Comparison of ENCODE assay signal across 8 mouse cellular contexts in genomic region chr13:18949029-18949350, GRCm38 (mm10). TPM values are rescaled to one million over a fixed set of nuclear protein-coding genes. Genes with fewer than 3 reads are reported as not detected.
DNase-seq lines count a peak whose midpoint lies in the region; ATAC-seq and TF ChIP-seq lines count a peak whose summit lies in the region.
"Had no signal": no experiment of that assay in that cellular context is flagged by ENCODE, and none has a peak within 500 bp of the region (broad histone marks: within the 10 kb centered on the region; RNA-seq: fewer than 3 reads in every experiment).

No protein-coding gene starts in this region.

- no peaks in the 10 kb centered on the region for H3K36me3 ChIP-seq in lung, embryonic 15.5 days
- H3K36me3 ChIP-seq in forebrain, embryonic 16.5 days (ENCODE audit: control insufficient read depth, insufficient read depth), result no peaks in the 10 kb centered on the region
- H3K36me3 ChIP-seq in limb, embryonic 14.5 days (ENCODE audit: control insufficient read depth, insufficient read depth, low read length), result no peaks in the 10 kb centered on the region
- no peaks in the 10 kb centered on the region for H3K36me3 ChIP-seq in stomach, embryonic 15.5 days

- no peaks in the 10 kb centered on the region for H3K9me3 ChIP-seq in lung, embryonic 15.5 days
- no peaks in the 10 kb centered on the region for H3K9me3 ChIP-seq in forebrain, embryonic 16.5 days (ENCODE audit: control insufficient read depth, low read length)
- no peaks in the 10 kb centered on the region for H3K9me3 ChIP-seq in limb, embryonic 14.5 days (ENCODE audit: control insufficient read depth, low read length)
- no peaks in the 10 kb centered on the region for H3K9me3 ChIP-seq in stomach, embryonic 15.5 days

- no peak for TF ChIP-seq POLR2A in limb, embryonic 14.5 days (IDR thresholded peaks at IDR 0.05; ENCODE audit: borderline replicate concordance, extremely low read depth, insufficient read depth, insufficient read length)

- H3K4me2 ChIP-seq in lung, embryonic 15.5 days, result peak overlapping the region; percentile 97
- peak overlapping the region; percentile 56 for H3K4me2 ChIP-seq in forebrain, embryonic 16.5 days (ENCODE audit: low read length)
- peak overlapping the region; percentile 96 for H3K4me2 ChIP-seq in limb, embryonic 14.5 days (replicated peaks; ENCODE audit: low read depth, low read length, severe bottlenecking)
- peak overlapping the region; percentile 98 for H3K4me2 ChIP-seq in stomach, embryonic 15.5 days

- H3K4me1 ChIP-seq in lung, embryonic 15.5 days, result peaks cover 18% of the 10 kb centered on the region
- peaks cover 16% of the 10 kb centered on the region for H3K4me1 ChIP-seq in forebrain, embryonic 16.5 days (replicated peaks; ENCODE audit: control insufficient read depth, insufficient read depth, low read length)
- 0 out of 2 replicates have a peak, but pooled peaks cover 6% of the 10 kb centered on the region for H3K4me1 ChIP-seq in limb, embryonic 14.5 days (ENCODE audit: control insufficient read depth, insufficient read depth, low read length)
- peaks cover 11% of the 10 kb centered on the region; the same call in 1 of the 2 replicates for H3K4me1 ChIP-seq in stomach, embryonic 15.5 days

- under 1% methylated on average over 5 of the region's 5 CpGs for WGBS in lung, embryonic 15.5 days
- WGBS in forebrain, embryonic 16.5 days, result 5% methylated on average over 5 of the region's 5 CpGs
- 12% methylated on average over 5 of the region's 5 CpGs for WGBS in limb, embryonic 14.5 days
- WGBS in stomach, embryonic 15.5 days, result 7% methylated on average over 5 of the region's 5 CpGs

- H3K27me3 ChIP-seq in lung, embryonic 15.5 days, result peaks cover 26% of the 10 kb centered on the region
- no peaks in the 10 kb centered on the region for H3K27me3 ChIP-seq in forebrain, embryonic 16.5 days (replicated peaks; ENCODE audit: control insufficient read depth, insufficient read depth, low read length)
- peaks cover 31% of the 10 kb centered on the region; the same call in 1 of the 2 replicates for H3K27me3 ChIP-seq in limb, embryonic 14.5 days (ENCODE audit: control insufficient read depth, insufficient read depth, low read length)
- peaks cover 7% of the 10 kb centered on the region; the same call in 1 of the 2 replicates for H3K27me3 ChIP-seq in stomach, embryonic 15.5 days (replicated peaks)

- DNase-seq in lung, postnatal 10 days, result no peak
- DNase-seq in limb, embryonic 14.5 days (ENCODE audit: low spot score), result no peak
- no peak for DNase-seq in yolk sac, embryonic 10.5 days (ENCODE audit: low spot score)
- no peak for DNase-seq in spleen, postnatal 36 days (ENCODE audit: low spot score in 2 of 2)

- no peak overlapping the region for H3K9ac ChIP-seq in lung, embryonic 15.5 days
- peak overlapping the region; percentile 72 for H3K9ac ChIP-seq in forebrain, embryonic 16.5 days (replicated peaks; ENCODE audit: low read depth, low read length)
- H3K9ac ChIP-seq in limb, embryonic 14.5 days (ENCODE audit: low read depth, low read length, severe bottlenecking), result peak overlapping the region; percentile 59; the same call in 1 of the 2 replicates
- no peak overlapping the region for H3K9ac ChIP-seq in stomach, embryonic 15.5 days

- ATAC-seq in lung, embryonic 15.5 days (ENCODE audit: borderline replicate concordance, extremely low read depth, low FRiP score, low TSS enrichment), result no peak
- ATAC-seq in forebrain, embryonic 16.5 days, result no peak
- ATAC-seq in limb, embryonic 14.5 days (ENCODE audit: low FRiP score, low read depth), result no peak
- no peak for ATAC-seq in stomach, embryonic 15.5 days (ENCODE audit: insufficient read depth, low FRiP score, low read depth)

- no peak overlapping the region for H3K27ac ChIP-seq in lung, embryonic 15.5 days
- peak overlapping the region; percentile 80 for H3K27ac ChIP-seq in forebrain, embryonic 16.5 days (ENCODE audit: low read length)
- H3K27ac ChIP-seq in limb, embryonic 14.5 days (replicated peaks; ENCODE audit: low read depth, low read length), result no peak overlapping the region
- no peak overlapping the region for H3K27ac ChIP-seq in stomach, embryonic 15.5 days

- H3K4me3 ChIP-seq in lung, embryonic 15.5 days, result peak overlapping the region; percentile 60
- H3K4me3 ChIP-seq in forebrain, embryonic 16.5 days (replicated peaks; ENCODE audit: low read length), result peak overlapping the region; percentile 73
- H3K4me3 ChIP-seq in limb, embryonic 14.5 days (replicated peaks; ENCODE audit: low read length), result peak overlapping the region; percentile 61
- H3K4me3 ChIP-seq in stomach, embryonic 15.5 days (replicated peaks), result peak overlapping the region; percentile 56

RNA-seq across cellular contexts. Expression of gene Amph, which starts 1.0 kb away (rescaled TPM):
- 1.3 and 1.9 TPM in 2 replicates for polyA plus RNA-seq in lung, embryonic 15.5 days (2015; fragmentation: Nextera tagmentation; extraction: Ambion mirVana)
- polyA plus RNA-seq in forebrain, embryonic 16.5 days (2015; fragmentation: Nextera tagmentation; extraction: Ambion mirVana), result 43.5 and 45.0 TPM in 2 replicates
- polyA plus RNA-seq in limb, embryonic 14.5 days (2012; rRNA removed), result 2.2 and 2.4 TPM in 2 replicates
- polyA plus RNA-seq in limb, embryonic 14.5 days (2014; fragmentation: Nextera tagmentation; extraction: Ambion mirVana), result 1.3 and 1.9 TPM in 2 replicates
- polyA plus RNA-seq in stomach, embryonic 15.5 days (2015; fragmentation: Nextera tagmentation; extraction: Ambion mirVana), result 1.7 and 1.8 TPM in 2 replicates
- polyA plus RNA-seq: liver, adult 2 months had no signal

Comparison
In these comparisons a context has a peak if more than half of its experiments do, and no peak if none do; other contexts are left out.
1. H3K9ac ChIP-seq: peak in forebrain, embryonic 16.5 days (single experiment) and limb, embryonic 14.5 days (single experiment); none in lung, embryonic 15.5 days (single experiment) and stomach, embryonic 15.5 days (single experiment).
2. RNA of gene Amph, which starts 1.0 kb away (polyA plus RNA-seq): 43.5 to 45.0 TPM in forebrain, embryonic 16.5 days; 1.3 to 2.4 TPM in limb, embryonic 14.5 days, 1.3 to 1.9 TPM in lung, embryonic 15.5 days and 1.7 to 1.8 TPM in stomach, embryonic 15.5 days; every median in the first group is over 10 times any median in the second.
3. Peak in every context shown above with its lines, with median percentiles within 50 percentile points of each other: H3K4me2 ChIP-seq and H3K4me3 ChIP-seq.